Comparison of ENCODE assay signal across 23 mouse cellular contexts in genomic region chr4:47244651-47245050, GRCm38 (mm10).
"Had no signal": no experiment of that assay in that cellular context is flagged by ENCODE, and none has a peak within 500 bp of the region (broad histone marks: within the 10 kb centered on the region; RNA-seq: fewer than 3 reads in every experiment).

No protein-coding gene starts in this region.

- H3K27me3 ChIP-seq: limb, embryonic 13.5 days; liver, embryonic 12.5 days; liver, embryonic 15.5 days; lung, embryonic 15.5 days; midbrain, embryonic 13.5 days; neural tube, embryonic 13.5 days; stomach, embryonic 15.5 days had no signal

- ATAC-seq: liver, embryonic 12.5 days; midbrain, embryonic 13.5 days; midbrain, embryonic 16.5 days had no signal

- DNase-seq: kidney, adult 18-20 months; kidney, adult 9 months; kidney, postnatal 14 days; kidney, postnatal 4 days; liver; lung, adult 18-20 months; lung, postnatal 10 days; lung, postnatal 36 days; right cerebral cortex, postnatal 25 days; spleen, adult 18-20 months; thymus, postnatal 25 days had no signal

- H3K36me3 ChIP-seq: limb, embryonic 10.5 days; limb, embryonic 13.5 days; liver, embryonic 12.5 days; liver, embryonic 15.5 days; lung, embryonic 15.5 days; midbrain, embryonic 10.5 days; midbrain, embryonic 13.5 days; neural tube, embryonic 13.5 days; stomach, embryonic 15.5 days had no signal

- H3K9ac ChIP-seq: limb, embryonic 13.5 days; liver, embryonic 12.5 days; liver, embryonic 15.5 days; lung, embryonic 15.5 days; midbrain, embryonic 13.5 days; neural tube, embryonic 13.5 days; stomach, embryonic 15.5 days had no signal

- H3K27ac ChIP-seq: limb, embryonic 10.5 days; limb, embryonic 13.5 days; liver, embryonic 12.5 days; liver, embryonic 15.5 days; lung, embryonic 15.5 days; midbrain, embryonic 10.5 days; midbrain, embryonic 13.5 days; neural tube, embryonic 13.5 days; stomach, embryonic 15.5 days had no signal

- H3K9me3 ChIP-seq: limb, embryonic 10.5 days; limb, embryonic 13.5 days; liver, embryonic 12.5 days; liver, embryonic 15.5 days; lung, embryonic 15.5 days; megakaryocyte, embryonic 14.5 days; midbrain, embryonic 10.5 days; midbrain, embryonic 13.5 days; neural tube, embryonic 13.5 days; stomach, embryonic 15.5 days had no signal

- H3K4me1 ChIP-seq: liver, embryonic 12.5 days; neural tube, embryonic 13.5 days had no signal

- H3K4me2 ChIP-seq: limb, embryonic 13.5 days; liver, embryonic 12.5 days; liver, embryonic 15.5 days; lung, embryonic 15.5 days; midbrain, embryonic 13.5 days; neural tube, embryonic 13.5 days; stomach, embryonic 15.5 days had no signal

- H3K4me3 ChIP-seq: limb, embryonic 10.5 days; limb, embryonic 13.5 days; liver, embryonic 12.5 days; liver, embryonic 15.5 days; lung, embryonic 15.5 days; megakaryocyte, embryonic 14.5 days; midbrain, embryonic 10.5 days; midbrain, embryonic 13.5 days; myocyte; neural tube, embryonic 13.5 days; stomach, embryonic 15.5 days had no signal
